Mouse (Mus musculus) spleen, postnatal 4 days (tissue): Measurements from ENCODE around the gene Inhbb.

Experiments used
- DNase-seq, 2 experiments: peaks; one replicate each; pipeline ENCODE4 v3.0.0; 2022; ENCODE audit warnings: low spot score in 2 of 2

Gene Inhbb

GRCm38 (mm10) chr1:119421576-119422421, at the start of gene Inhbb:
Inhbb (minus strand) TSS chr1:119422248.
- DNase-seq, result peak in 1 of 2 experiments; percentile 65

GRCm38 (mm10) chr1:119463386-119463785, 41.3 kb upstream of the Inhbb start:
- DNase-seq, result peak; percentile 39 to 79

GRCm38 (mm10) chr1:119460062-119460461, 38.0 kb upstream of the Inhbb start:
- DNase-seq, result no peak

GRCm38 (mm10) chr1:119457993-119458605, 36.1 kb upstream of the Inhbb start:
- DNase-seq, result peak in 1 of 2 experiments; percentile 27

- no peak for DNase-seq
These were observed 35.4 kb upstream of the Inhbb start for GRCm38 (mm10) chr1:119457528-119457855.

GRCm38 (mm10) chr1:119456671-119457527, 34.9 kb upstream of the Inhbb start:
- no peak for DNase-seq

GRCm38 (mm10) chr1:119453731-119454130, 31.7 kb upstream of the Inhbb start:
- no peak for DNase-seq

GRCm38 (mm10) chr1:119451417-119451816, 29.4 kb upstream of the Inhbb start:
- DNase-seq, result no peak

GRCm38 (mm10) chr1:119450651-119451345, 28.8 kb upstream of the Inhbb start:
- DNase-seq, result no peak

- DNase-seq, result no peak
These were observed 24.8 kb upstream of the Inhbb start for GRCm38 (mm10) chr1:119446753-119447283.

GRCm38 (mm10) chr1:119443591-119444350, 21.7 kb upstream of the Inhbb start:
- DNase-seq, result no peak

GRCm38 (mm10) chr1:119442901-119443300, 20.9 kb upstream of the Inhbb start:
- DNase-seq, result no peak

- DNase-seq, result no peak
These were observed 16.1 kb upstream of the Inhbb start for GRCm38 (mm10) chr1:119438105-119438637.

- DNase-seq, result no peak
These were observed 15.4 kb upstream of the Inhbb start for GRCm38 (mm10) chr1:119437401-119437800.

GRCm38 (mm10) chr1:119424141-119424860, 2.3 kb upstream of the Inhbb start:
- no peak for DNase-seq

- no peak for DNase-seq
These were observed 1.5 kb upstream of the Inhbb start for GRCm38 (mm10) chr1:119423510-119423909.

GRCm38 (mm10) chr1:119422460-119423015, 490 bp upstream of the Inhbb start:
- no peak for DNase-seq

- DNase-seq, result no peak
These were observed 968 bp downstream of the Inhbb start for GRCm38 (mm10) chr1:119420984-119421575.
